Mouse (Mus musculus) megakaryocyte, adult 5-6 weeks (primary cell): ENCODE data around the gene Defb36. TPM values are rescaled to one million over a fixed set of nuclear protein-coding genes. Genes with fewer than 3 reads are reported as not detected.

Source experiments
- ATAC-seq: 2 replicates; pipeline ENCODE4 v1.8.0; 2016; ENCODE audit warnings: mild to moderate bottlenecking, inconsistent platforms; ENCODE audit not compliant: poor library complexity, severe bottlenecking
- total RNA-seq, 2 experiments: library from RNA; stranded (forward) in 1 of 2; stranded (reverse) in 1 of 2; fragments of 153-499, 151-499 nt in 1 of 2; fragments of 221-1000, 200-1000 nt in 1 of 2; gene quantifications; 2 replicates each; pipeline versions ENCODE4 v1.2.3 to v1.2.4; 2015 to 2017

Defb36 gene
- total RNA-seq, 2 experiments from 2014 or later = not detected

- peak; percentile 92 for ATAC-seq
Measured at GRCm38 (mm10) chr2:152620367-152621134, 16.4 kb downstream of the Defb36 start.

- no peak for ATAC-seq
Measured at GRCm38 (mm10) chr2:152622151-152622550, 18.0 kb downstream of the Defb36 start.

DNA sequence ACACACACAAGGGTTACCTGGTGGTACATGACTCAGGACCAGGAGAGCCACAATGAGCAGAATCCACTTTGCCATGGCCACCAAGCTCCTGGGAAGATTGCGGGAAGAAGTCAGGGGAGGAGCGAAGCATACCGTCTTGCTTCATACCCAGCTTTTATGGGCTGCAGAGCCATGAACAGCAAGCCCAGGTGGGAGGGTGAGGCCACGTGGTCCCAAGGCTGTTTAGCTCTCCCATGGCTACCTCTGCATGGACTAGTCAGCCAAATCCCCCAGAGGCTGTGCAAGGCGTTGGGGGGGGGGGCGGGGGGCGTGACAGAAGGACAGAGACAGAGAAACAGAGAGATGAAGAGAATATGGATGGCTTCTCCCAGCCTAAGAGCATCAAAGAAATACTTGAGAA lies 18.8 kb downstream of the Defb36 start, which contains the start of gene Defb25:
Defb25 (minus strand) TSS at position 101 of the 400 bp plus-strand sequence.
- no peak for ATAC-seq

GRCm38 (mm10) chr2:152624566-152624965 lies 20.4 kb downstream of the Defb36 start:
- no peak for ATAC-seq

- no peak for ATAC-seq
Measured at GRCm38 (mm10) chr2:152625256-152625655, 21.1 kb downstream of the Defb36 start.

- ATAC-seq = peak; percentile 45; the same call in 1 of the 2 replicates
Measured at GRCm38 (mm10) chr2:152626774-152627591, 22.9 kb downstream of the Defb36 start, which contains the start of gene Rem1. Gene Rem1 (plus strand): TSS chr2:152626951.

- no peak for ATAC-seq
Measured at GRCm38 (mm10) chr2:152628066-152628465, 23.9 kb downstream of the Defb36 start.

GRCm38 (mm10) chr2:152629239-152629638 lies 25.1 kb downstream of the Defb36 start:
- ATAC-seq = no peak

DNA sequence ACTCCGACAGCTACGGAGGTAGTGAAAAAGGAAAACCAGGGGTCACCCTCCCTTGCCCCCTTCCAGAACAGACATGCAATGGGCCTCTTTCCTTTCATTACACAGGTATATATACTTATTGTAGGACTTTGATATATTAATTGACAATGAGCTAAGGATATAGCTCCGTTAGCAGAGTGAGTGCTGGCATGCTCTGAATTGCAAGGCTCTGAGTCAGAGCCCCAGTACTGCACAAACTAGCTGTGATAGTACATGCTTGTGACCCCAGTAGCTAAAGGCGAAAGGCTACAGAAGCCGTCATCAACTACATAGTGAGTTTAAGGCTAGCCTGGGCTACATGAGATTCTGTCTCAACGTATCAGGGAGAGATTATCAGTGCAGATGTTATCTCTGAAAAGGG lies 25.8 kb downstream of the Defb36 start:
- no peak for ATAC-seq

DNA sequence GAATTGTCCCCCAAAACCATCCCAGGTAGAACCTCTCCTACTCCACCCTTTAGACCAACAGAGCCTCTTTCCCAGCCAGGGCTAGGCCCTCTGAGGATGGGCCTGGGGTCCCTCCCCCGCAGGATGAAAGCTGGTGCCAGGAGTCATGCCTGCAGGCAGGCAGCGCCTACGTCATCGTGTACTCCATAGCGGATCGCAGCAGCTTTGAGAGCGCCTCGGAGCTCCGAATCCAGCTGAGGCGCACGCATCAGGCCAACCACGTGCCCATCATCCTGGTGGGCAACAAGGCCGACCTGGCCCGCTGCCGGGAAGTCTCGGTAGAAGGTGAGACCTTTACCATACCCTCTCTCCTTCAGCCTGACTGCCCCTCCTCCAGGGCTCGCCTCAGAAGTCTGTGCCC lies 29.2 kb downstream of the Defb36 start:
- ATAC-seq = no peak

GRCm38 (mm10) chr2:152634311-152634710 lies 30.2 kb downstream of the Defb36 start:
- no peak for ATAC-seq

DNA sequence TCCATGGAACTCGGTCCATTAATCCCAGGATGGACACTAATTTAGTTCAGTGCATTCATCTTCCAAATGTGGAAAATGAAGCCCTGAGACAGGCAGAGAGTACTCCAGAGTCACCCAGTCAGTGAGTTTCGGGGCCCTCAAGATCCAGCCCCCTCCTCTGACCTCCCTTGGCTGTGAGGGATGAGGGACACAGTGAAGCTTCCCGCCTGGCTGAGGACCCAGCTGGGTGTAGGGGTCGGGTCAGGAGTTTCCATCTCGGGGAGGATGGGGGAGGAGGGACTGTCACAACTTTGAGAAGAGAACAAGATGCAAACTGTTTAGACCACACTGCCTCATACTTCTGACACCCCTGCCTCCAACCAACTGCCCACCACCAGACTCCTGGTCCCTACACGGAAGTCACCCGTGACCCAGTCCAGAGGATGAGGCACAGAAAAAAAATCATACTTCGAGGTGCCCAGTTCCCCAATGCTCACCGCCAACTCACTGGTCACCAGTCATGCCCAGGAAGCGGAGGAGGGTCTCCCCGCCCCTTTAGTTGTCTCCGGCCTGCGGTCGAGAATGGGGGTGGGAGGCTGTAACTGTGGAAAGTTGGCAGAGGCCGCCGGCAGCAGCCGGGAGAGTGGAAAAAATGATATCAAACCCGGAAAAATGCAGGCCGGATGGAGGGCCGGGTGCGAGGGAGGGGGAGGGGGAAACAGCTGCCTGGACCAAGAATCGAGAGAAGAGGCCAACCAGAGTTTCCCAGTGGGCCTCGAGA lies 32.3 kb downstream of the Defb36 start:
- ATAC-seq = no peak

GRCm38 (mm10) chr2:152637006-152637322 lies 32.8 kb downstream of the Defb36 start:
- no peak for ATAC-seq

DNA sequence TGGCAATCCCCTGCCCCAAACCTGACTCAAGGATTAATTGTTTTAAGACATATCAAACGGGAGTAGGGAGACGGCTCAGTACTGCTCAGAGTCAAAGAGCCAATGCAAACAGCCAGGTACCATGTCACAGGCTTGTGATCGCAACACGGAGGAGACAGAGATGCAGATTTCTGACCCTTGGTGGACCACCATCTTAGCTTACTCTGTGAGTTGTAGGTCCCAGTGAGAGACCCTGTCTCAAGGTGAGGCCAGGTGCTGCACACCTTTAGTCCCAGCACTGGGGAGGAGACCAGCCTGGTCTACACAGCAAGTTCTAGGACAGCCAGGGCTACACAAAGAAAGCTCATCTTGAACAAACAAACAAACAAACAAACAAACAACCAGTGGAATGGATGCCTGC lies 33.3 kb downstream of the Defb36 start:
- no peak for ATAC-seq

DNA sequence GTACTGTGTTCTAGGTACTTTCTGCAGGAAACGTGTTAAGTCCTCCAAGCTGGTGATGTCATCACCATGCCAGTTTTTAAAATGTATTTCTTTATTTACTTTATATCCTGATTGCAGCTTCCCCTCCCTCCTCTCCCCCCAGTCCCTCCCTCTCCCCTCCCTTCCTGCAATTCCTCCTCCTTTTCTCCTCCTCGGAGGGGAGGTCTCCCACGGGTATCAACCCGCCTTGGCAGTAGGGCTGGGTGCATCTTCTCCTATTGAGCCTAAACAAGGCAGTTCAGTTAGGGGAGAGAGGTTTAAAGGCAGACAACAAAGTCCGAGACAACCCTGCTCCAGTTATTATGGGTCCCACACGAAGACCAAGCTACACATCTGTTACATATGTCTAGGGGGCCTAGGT lies 34.7 kb downstream of the Defb36 start:
- no peak for ATAC-seq

DNA sequence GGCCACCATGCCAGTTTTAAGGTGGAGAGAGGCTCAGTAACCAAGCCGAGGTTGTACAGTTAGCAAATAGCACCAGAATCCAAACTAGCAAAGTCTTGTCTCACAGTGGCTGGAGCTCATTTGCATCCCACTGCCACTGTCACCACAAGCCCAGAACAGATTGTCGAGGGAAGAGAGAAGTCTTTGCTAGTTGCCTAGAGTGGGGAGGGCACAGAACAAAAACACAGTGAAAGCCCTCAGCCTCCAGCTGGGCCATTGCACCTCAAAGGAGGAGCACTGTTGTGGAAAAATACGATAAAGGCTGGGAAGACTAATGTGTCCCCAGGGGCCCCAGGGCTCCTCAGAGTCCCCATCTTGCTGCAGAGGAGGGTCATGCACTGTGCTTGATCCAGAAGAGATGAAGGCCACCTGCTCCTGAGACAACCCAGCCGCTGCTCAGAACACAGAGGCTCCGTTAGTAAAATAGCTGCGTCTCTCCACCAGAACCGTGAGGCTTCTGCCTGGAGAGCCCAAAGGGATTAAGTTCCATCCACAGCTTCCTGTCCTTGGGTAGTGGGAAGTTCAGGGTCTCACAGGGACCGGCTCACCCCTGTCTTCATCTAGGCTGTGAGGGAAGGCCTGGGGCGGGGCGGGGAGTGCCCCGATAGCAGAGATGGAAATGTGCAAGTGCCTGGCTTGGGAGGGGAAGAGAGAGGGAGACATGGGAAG lies 35.4 kb downstream of the Defb36 start:
- no peak for ATAC-seq

GRCm38 (mm10) chr2:152652901-152653620 lies 48.9 kb downstream of the Defb36 start:
- ATAC-seq = peak; percentile 78

DNA sequence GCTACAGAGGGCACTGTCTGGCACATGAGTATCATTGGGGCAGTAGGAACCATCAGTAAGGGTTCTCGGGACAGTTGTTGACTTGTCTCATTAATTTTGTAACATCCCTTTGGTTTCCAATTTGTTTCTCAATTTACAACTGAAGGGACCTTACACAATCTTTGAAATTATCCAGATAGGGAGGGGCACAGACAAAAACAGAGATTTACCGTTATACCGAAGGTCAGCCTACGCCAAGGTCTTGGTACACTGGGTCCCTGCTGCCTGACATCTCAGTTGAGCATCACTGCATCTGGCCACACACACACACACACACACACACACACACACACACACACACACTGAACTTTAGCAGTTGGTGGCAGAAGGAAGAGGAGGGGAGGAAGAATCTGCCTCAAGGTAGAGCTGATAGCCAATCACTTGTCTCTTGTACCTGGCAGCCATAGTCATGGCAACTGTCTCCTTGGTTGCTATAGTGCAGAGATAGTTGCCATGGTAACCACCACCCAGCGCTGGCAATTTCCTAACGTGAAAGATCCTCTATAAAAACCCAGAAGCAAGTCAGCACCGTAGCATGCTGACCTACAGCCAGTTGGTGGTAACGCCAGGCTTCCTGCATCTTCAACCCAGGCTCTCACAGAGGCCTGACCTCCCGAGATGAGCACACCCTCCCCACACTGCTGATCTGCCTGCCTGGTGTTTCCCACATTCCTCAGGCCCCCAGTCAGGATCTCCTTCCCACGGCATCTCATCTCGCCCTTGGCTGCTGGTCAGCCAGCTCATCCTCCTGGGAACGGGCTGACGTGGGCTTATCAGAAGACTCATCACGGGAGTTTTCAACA lies 50.0 kb downstream of the Defb36 start:
- peak; percentile 41 for ATAC-seq

- ATAC-seq = peak; percentile 44
Measured at GRCm38 (mm10) chr2:152657398-152657797, 53.3 kb downstream of the Defb36 start.
